Mouse (Mus musculus): ENCODE results near the gene Ncapg2. TPM values are rescaled to one million over a fixed set of nuclear protein-coding genes. Genes with fewer than 3 reads are reported as not detected.

Gene Ncapg2
- total and polyA plus RNA-seq, 3 experiments = 89.3 to 102 (median 95.2) TPM

DNA sequence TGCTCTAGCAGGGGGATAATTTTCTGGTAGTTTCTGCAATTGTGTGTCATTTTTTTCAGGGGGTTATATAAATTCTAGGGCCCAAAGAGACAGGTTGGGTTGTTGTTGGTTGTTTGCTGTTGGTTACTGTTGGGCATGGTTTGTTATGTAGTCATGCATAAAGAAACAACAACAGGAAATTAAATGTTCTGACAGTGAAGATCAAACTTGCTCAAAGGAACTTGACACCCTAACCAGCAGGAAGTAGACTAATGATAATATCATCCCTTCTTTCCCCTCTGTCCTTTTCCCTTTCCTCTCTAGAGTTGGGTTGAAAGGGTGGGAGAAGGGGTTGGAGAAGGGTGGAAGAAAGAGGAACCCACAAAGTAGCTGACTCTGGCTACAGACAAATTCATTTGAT lies 21.2 kb upstream of the Ncapg2 start:
- peaks cover 0 to 4% of the 10 kb centered on the region in 2 experiments; a peak in 1 of 4 replicates for H3K4me1 ChIP-seq (ENCODE audit: control insufficient read depth in 1 of 2, insufficient read depth in 2 of 2, low read length in 2 of 2)
- H3K4me3 ChIP-seq (ENCODE audit: control insufficient read depth in 1 of 2, insufficient read depth in 1 of 2, low read depth in 2 of 2, low read length in 2 of 2) = no peak overlapping the region
- H3K27me3 ChIP-seq (ENCODE audit: control insufficient read depth in 1 of 2, insufficient read depth in 2 of 2, low read length in 2 of 2) = no peaks in the 10 kb centered on the region
- no peak overlapping the region for H3K27ac ChIP-seq (ENCODE audit: control insufficient read depth, low read depth, low read length)
- TF ChIP-seq CHD1 (IDR thresholded peaks at IDR 0.05; ENCODE audit: low read depth, low read length) = no peak
- no peaks in the 10 kb centered on the region for H3K79me2 ChIP-seq (ENCODE audit: control insufficient read depth, insufficient read depth, low read length, poor library complexity)
- no peak for DNase-seq (ENCODE audit: low read depth, low spot score)
- no peak overlapping the region for H3K9ac ChIP-seq (ENCODE audit: control insufficient read depth, low read depth, low read length, poor library complexity, severe bottlenecking)
- peaks cover 0 to 2% of the 10 kb centered on the region in 2 experiments; a peak in 2 of 4 replicates for H3K36me3 ChIP-seq (ENCODE audit: control insufficient read depth in 1 of 2, insufficient read depth in 2 of 2, low read length in 2 of 2)
- no peaks in the 10 kb centered on the region for H3K9me3 ChIP-seq (replicated peaks; ENCODE audit: insufficient read depth, low read length)

DNA sequence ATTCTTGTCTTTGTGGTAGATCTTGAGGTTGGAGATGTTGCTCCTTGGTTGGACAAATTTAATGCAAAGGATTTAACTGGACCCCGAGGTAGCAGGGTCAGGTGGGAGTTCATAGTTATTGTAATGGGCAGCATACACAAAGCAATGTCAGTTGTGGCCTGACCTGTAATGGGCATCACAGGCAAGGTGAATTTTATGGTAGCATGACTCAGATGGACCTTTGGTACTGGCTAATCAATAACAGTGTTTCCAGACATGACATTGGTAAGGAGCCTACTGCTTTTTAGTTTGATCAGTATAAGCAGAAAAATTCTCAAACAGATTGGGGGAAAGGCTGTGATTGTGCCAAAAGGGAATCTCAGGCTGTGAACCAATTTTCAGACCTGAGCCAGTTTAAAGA lies 18.4 kb upstream of the Ncapg2 start:
- Histone ChIP-seq H3K36me3 (ENCODE audit: control insufficient read depth in 1 of 2, insufficient read depth in 2 of 2, low read length in 2 of 2) (peaks cover 0 to 6% of the 10 kb centered on the region in 2 experiments; a peak in 2 of 4 replicates), H3K27me3 (ENCODE audit: control insufficient read depth in 1 of 2, insufficient read depth in 2 of 2, low read length in 2 of 2) (no peaks in the 10 kb centered on the region), H3K27ac (ENCODE audit: control insufficient read depth, low read depth, low read length) (no peak overlapping the region), H3K9me3 (replicated peaks; ENCODE audit: insufficient read depth, low read length) (no peaks in the 10 kb centered on the region), H3K9ac (ENCODE audit: control insufficient read depth, low read depth, low read length, poor library complexity, severe bottlenecking) (no peak overlapping the region), H3K79me2 (ENCODE audit: control insufficient read depth, insufficient read depth, low read length, poor library complexity) (no peaks in the 10 kb centered on the region), H3K4me1 (ENCODE audit: control insufficient read depth in 1 of 2, insufficient read depth in 2 of 2, low read length in 2 of 2) (peaks cover 0 to 8% of the 10 kb centered on the region in 2 experiments; a peak in 2 of 4 replicates), H3K4me3 (ENCODE audit: control insufficient read depth in 1 of 2, insufficient read depth in 1 of 2, low read depth in 2 of 2, low read length in 2 of 2) (no peak overlapping the region)
- DNase-seq (ENCODE audit: low read depth, low spot score) = no peak
- TF ChIP-seq RCOR1 (IDR thresholded peaks at IDR 0.05; ENCODE audit: low read depth, low read length) (no peak), TCF12 (IDR thresholded peaks at IDR 0.05; ENCODE audit: low read depth, low read length) (no peak), USF1 (IDR thresholded peaks at IDR 0.05; ENCODE audit: low read depth, low read length) (no peak), MAX (IDR thresholded peaks at IDR 0.05; ENCODE audit: low read length) (no peak), MEF2A (IDR thresholded peaks at IDR 0.05; ENCODE audit: extremely low read depth, insufficient replicate concordance, low read depth, low read length, poor library complexity, severe bottlenecking) (no peak), ZC3H11A (IDR thresholded peaks at IDR 0.05; ENCODE audit: low read depth, low read length) (no peak), CHD2 (IDR thresholded peaks at IDR 0.05; ENCODE audit: low read length) (no peak), POLR2A (IDR thresholded peaks at IDR 0.05; ENCODE audit: control insufficient read depth in 1 of 2, insufficient read depth in 1 of 2, low read depth in 1 of 2, low read length in 2 of 2, poor library complexity in 1 of 2) (no peak), E2F4 (IDR thresholded peaks at IDR 0.05; ENCODE audit: borderline replicate concordance, low read depth, low read length) (no peak), ZNF384 (IDR thresholded peaks at IDR 0.05; ENCODE audit: low read depth, low read length) (no peak), MXI1 (IDR thresholded peaks at IDR 0.05; ENCODE audit: low read depth, low read length) (no peak), ZMIZ1 (IDR thresholded peaks at IDR 0.05; ENCODE audit: low read depth, low read length) (no peak), POLR2AphosphoS5 (IDR thresholded peaks at IDR 0.05; ENCODE audit: borderline replicate concordance, low read depth, low read length) (no peak), TAL1 (IDR thresholded peaks at IDR 0.05; ENCODE audit: low read length) (no peak), GABPA (IDR thresholded peaks at IDR 0.05; ENCODE audit: low read depth, low read length) (no peak), MYB (IDR thresholded peaks at IDR 0.05; ENCODE audit: low read depth, low read length) (no peak), POLR2AphosphoS2 (IDR thresholded peaks at IDR 0.05; ENCODE audit: low read length) (no peak), MYC (IDR thresholded peaks at IDR 0.05; ENCODE audit: low read depth, low read length) (no peak), KAT2A (conservative IDR thresholded peaks at IDR 0.05; ENCODE audit: low read depth, low read length) (no peak), CTCF (IDR thresholded peaks at IDR 0.05 in 2 of 3, conservative IDR thresholded peaks at IDR 0.05 in 1 of 3; ENCODE audit: control insufficient read depth in 1 of 3, insufficient read depth in 1 of 3, low read depth in 2 of 3, low read length in 3 of 3, poor library complexity in 1 of 3, severe bottlenecking in 1 of 3) (no peak)

All from MEL (cell line).